Mouse (Mus musculus): ENCODE data around the gene Vstm2a.

The Vstm2a gene

DNA sequence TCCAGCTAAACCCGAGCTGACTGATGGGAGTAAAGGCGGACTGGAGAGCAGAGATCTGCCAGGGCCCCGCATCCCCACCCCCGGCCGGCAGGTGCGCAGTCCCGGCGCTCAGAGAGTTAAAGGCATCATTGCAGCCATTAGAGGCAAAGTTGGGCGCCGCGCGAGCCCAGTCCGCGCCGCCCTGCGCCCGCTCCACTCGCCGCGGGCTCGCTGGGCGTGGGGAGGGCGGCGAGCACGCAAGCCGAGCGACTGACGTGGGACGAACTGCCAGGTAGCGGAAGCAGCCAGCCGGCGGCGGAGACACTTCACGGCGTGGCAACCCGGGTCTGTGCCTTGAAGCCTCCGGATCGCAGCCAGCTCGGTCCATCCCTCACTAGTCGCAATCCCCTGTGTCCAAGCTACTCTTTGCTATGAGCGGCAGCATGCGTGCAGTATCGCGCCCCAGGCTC, at the start of gene Vstm2a:
Vstm2a (plus strand) TSS at position 252 of the 449 bp plus-strand sequence.
- DNase-seq (ENCODE audit: low spot score): no peak

DNA sequence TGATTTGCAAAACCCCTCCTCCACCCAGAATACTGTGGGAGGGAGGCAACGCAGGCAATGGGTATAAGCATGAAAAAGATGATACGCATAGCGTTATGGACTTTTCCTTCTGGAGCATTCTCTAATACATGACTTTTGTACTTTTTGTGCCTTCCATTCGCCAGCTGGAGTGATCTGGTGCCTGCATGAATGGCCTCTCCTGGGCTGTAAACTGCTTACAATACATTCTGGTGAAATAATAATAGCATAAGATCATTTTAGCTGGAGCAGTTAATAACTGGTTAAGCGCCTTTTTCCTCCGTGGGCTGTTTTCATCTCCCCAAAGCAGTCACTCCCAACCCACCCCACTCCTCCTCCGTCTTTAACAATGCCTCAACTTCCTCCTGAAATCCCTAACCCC, 513 bp upstream of the Vstm2a start:
- no peak for DNase-seq (ENCODE audit: low spot score)

DNA sequence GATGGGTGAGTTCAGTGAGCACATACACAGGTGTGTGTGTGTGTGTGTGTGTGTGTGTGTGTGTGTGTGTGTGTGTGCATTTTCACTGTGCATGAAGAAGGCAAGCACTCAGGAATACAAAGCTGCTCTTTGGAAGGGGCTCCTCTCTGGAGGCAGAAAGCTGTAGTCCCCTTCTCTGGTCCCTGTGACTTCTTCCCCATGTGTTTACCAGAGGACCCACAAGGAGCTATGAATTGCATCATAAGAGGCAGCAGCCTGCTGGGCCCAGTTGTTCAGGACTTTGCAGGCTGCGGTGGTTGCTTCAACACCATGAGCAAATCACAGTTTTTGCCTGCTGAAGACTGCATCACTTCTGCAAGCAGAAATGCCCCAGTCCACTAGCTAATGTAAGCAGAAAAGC, 776 bp downstream of the Vstm2a start:
- no peak for DNase-seq (ENCODE audit: low spot score)

DNA sequence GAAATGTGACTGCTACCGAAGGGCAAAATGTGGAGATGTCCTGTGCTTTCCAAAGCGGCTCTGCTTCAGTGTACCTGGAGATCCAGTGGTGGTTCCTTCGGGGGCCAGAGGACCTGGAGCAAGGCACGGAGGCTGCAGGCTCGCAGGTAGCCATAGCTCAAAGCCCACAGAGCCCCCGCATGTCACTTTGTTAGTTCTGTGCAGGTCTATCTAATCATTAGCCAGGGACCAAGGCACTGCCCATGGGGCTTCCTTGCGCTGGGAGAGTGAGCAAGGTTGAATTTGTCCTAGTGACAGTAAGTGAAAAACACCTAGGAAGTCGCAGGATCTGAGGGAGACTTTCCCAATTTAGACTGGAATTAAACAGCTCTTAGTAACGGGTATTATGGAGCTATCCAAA, 2.4 kb downstream of the Vstm2a start:
- no peak for DNase-seq (ENCODE audit: low spot score)

DNA sequence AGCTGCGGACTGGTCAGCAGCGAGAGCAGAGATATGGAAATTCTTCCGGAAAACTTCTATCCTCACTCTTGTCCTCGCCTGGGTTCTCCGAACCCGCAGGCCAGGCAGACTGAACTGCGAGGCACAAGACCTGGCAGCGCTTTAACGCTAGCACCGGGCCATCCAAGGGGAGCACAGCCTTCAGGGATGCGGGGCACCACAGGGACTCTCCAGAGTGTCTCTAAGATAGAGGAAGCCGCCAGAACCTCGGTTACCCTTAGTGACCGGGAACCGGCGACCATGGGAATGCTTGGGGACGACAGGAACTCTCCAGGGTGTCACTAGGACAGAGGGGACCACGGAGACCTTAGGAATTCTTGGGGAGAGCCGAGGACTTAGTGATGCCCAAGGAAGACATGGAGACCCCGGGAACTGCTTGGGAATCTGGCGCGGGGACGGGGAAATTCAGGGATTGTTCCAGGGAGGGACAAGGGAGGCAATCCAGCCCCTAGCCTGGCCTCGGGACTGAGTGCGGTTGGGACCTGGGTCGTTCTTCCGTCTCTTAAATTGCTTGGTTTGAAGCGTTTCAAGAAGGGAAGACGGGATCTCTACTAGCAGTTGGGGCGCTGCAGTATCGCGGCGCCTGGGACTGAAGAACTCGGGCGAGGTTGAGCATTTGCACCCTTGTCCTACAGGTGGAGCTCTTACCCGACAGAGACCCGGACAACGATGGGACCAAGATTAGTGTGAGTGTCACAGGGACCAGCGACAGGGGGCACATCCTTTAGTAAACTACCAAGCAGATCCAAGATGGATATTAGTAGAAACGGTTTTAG, 3.4 kb downstream of the Vstm2a start:
- DNase-seq (ENCODE audit: low spot score): peak; percentile 46

DNA sequence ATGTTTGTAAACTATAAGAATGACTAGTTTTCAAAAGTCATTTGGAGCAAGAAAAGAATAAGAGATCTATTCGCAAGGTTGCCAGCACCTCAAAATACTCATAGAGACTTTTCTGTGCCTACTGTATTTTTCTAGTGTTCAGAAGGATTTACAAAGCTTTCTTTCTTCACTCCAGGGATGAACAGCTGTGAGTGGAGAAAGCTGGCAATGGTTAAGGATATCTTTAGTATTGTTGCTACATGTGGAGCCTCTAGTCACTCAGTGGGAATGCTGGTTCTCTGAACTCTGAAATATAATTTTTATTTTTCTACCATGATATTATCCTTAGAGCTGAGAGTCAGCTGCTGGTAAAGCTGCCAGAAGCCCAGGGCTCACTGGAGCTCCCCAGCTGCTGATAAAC, 10.9 kb downstream of the Vstm2a start:
- no peak for DNase-seq (ENCODE audit: low spot score)

DNA sequence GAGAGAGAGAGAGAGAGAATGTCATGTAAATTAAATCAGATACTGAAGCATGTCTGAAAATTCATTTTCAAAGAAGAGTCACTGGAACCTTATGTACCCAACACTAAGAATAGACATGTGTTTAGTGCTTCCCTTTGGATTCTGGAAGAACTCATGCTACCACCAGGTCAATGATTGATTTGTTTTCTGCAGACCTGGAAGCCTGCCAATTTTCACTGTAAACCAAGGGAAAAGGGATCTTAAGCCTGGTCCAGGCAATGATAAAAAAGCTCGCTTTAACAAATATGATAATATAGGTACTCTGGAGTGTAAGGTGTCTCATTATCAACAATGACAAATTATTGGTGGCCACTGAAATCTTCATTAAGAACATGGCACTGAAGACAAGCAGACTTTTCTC, 32.9 kb downstream of the Vstm2a start:
- no peak for DNase-seq (ENCODE audit: low spot score)

DNA sequence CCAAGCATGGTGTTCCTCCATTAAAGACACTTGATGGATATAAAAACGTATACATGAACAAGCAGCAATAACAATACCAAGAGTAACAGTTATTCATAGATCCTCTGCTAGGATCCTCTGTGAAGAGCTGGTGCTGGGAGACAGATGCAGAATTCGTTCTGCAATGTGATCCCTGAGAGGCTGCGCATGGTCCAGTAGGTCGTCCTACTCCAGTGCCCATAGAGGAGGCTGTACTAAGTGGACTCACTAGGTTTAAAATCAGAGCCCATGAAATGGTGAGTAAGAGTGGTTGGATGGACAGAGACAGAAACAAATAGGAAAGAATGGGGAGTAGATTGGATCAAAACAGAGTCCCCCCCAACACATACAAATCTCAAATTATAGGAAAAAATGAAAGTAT, 35.4 kb downstream of the Vstm2a start:
- no peak for DNase-seq (ENCODE audit: low spot score)

DNA sequence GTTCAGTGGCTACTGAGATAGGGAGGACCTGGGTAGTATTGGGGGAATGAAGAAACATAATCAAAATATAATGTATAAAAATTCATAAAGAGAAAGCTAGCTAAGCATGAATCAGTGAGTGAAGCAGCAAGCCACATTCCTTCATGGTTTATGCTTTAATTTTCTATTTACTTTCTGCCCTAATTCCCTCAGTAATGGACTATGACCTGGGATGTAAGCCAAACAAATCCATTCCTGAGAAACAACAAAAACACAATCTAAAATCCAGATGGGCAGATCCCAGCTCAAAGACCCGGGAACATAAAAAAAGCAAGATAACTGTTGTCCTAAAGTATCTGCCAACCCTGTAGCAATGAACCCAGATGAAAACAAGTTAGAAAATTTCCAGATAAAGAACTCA, 39.0 kb downstream of the Vstm2a start:
- no peak for DNase-seq (ENCODE audit: low spot score)

DNA sequence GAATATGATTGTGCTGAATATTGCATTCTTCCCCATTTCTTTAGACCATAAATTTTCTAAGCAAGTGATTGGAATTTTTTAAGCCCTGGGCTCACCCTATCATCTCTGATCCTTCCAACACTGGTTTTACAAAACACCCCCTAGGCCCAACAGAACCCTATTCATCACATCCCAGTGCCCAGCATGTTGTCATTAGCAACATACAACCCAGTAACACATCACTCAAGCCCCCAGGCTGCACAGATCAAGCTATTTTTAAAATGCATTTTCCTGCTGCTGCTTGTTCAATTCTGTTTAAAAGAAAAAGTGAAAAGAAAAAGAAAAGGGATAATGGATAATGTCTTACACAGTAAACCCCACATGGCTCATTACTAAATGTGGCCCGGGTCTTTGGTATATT, 42.0 kb downstream of the Vstm2a start:
- no peak for DNase-seq (ENCODE audit: low spot score)

DNA sequence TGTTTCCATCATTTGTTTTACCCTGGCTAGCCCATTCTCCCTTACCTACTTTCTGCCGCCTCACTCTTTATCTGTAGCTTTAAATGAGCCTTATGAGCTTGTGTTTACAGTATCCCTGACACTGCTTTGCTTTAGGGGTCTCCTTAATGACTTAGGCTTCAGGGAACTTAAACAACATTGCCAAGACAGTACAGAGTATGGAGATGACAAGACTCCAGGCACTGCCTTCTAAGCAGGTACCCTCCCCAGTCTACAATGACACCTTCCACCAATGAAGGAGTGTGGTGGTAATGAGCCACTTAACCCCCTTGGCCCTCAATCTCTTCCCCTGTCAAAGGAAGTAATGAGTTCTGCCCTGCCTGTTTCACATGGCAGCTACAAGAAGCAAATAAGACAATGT, 42.4 kb downstream of the Vstm2a start:
- no peak for DNase-seq (ENCODE audit: low spot score)

DNA sequence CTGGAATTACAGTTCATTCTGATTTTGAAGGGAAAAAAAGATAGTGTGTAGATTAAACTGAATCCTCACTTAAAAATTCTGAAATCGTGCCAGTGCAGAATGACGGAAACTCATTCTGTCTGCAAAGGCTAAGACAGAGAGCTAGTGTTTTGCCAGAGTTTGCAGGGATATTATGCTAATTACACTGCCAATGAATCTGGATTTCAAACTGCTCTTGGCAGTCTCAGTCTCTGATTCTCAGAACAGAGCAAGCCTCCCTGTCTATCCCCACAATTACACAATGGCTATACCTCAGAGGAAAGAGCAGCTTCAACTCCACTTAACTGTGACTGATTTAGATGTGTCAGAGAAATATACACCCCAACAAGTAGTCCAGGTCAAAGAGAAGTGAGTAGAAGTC, 43.2 kb downstream of the Vstm2a start:
- DNase-seq (ENCODE audit: low spot score): no peak

DNA sequence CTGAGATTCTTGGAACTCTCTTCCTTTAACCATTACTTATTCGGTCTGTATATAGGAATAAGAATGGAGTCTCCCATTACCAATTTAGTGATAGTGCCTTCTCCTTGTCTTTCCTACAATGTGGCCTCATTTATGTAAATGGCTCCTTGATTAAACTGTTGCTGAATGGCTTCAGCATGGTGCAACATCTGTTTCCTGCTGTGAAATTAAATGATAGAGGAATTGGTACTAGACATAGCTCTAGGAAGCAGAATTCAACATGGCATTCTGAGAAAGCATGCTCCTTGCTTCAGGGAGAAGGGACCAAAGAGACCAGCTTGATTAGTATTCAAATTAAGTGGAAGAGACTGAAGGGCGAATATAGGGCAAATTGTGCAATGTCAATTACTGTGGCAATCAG, 57.6 kb downstream of the Vstm2a start:
- no peak for DNase-seq (ENCODE audit: low spot score)

DNA sequence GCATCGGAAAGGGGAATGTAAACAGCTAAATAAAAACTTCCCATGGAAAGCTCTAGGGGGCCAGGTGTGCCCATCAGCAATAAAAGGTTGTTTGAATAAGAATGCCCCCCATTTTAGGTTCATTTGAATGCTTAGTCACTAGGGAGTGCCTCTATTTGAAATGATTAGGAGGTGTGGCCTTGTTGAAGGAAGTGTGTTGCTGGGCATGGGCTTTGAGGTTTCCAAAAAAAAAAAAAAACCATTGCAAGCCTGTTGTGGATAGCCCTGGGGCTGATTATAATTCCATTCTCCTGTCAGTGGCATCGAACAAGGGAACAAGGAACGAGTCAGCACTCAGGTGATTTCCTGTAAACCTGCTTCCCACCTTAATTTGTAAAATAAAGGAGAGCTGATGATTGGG, 87.7 kb downstream of the Vstm2a start:
- no peak for DNase-seq (ENCODE audit: low spot score)

DNA sequence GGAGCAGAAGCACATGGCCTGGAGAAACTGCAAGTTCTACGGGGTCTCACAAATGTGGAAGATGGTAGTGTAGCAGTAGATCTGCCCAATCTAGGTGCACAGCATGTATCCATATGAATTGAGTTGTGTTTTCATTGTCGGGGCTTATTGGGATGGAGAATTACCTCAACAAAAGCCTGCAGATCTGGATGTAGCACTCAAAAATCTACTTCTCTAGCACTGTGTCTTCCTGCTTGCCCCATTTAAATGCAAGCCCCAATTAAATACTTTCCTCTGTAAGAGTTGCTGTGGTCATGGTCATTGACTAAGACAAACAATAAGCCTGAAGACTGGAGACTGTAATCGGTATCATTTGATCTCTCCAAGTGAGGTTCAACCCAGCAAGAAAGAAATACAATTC, 88.2 kb downstream of the Vstm2a start:
- DNase-seq (ENCODE audit: low spot score): no peak

DNA sequence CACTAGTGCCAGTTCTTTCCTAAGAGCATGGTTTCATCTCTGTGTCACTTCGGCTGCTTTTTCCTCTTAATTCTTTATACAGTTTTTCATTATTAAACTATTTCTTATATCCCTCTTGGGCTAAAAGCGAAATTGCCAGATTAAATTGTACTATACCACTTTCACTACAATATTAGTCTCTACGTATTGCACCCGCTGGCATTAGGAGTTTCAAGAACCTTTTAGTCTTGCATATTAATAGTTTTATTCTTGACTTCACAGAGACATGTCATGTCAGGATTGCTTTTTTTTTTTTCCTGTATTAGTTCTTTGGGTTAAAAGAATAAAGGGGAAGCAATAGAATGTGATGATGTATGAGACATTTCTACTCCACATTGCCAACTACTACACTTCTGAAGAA, 94.4 kb downstream of the Vstm2a start:
- DNase-seq (ENCODE audit: low spot score): no peak

DNA sequence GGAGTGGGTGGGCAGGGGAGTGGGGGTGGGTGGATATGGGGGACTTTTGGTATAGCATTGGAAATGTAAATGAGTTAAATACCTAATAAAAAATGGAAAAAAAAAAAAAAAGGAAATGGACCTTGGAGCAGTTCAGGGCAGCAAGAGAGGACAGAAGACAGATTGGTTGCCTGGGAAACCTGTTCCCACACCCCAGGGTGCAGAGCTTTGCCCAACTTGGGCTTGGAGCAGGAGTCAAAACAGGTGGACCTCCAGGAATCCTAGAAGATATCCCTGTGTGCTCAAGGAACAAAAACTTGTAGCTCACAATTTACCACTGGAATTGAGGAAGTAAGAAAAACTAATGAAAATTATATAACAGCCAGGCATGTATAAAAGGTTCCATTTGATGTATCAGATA, 96.8 kb downstream of the Vstm2a start:
- no peak for DNase-seq (ENCODE audit: low spot score)

DNA sequence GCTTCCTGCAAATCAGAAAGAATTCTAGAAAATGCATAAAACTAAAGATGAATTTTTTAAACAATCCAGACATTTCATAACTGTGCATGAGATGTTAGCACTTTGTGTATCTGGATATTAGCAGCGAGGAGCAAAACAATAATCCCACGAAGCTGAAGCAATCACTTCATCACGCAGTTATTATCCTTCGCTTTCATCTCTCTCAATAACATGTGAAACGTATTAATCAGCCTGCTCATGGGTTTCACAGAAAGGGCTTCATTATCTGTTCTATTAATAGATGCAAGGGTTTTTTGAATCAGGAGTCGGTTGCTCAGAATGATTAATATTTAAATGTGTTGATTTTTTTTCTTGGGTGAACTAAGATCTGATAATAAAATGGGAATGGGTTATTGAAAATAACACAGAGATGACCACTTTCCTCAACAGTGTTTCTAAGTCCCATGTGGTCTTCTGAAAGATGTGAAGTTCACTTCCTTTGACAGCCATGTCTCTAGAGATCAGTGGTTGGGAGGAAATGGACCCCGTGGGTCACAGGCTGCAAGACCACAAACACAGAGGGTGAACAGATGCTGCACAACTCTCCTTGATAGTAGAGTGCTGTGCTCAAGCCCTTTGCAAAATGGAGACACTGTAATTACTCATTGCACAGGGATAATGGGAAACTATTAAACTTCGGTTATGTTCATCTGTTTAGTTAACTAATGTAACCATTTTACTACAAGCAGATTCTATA, 109.5 kb downstream of the Vstm2a start:
- no peak for DNase-seq (ENCODE audit: low spot score)

DNA sequence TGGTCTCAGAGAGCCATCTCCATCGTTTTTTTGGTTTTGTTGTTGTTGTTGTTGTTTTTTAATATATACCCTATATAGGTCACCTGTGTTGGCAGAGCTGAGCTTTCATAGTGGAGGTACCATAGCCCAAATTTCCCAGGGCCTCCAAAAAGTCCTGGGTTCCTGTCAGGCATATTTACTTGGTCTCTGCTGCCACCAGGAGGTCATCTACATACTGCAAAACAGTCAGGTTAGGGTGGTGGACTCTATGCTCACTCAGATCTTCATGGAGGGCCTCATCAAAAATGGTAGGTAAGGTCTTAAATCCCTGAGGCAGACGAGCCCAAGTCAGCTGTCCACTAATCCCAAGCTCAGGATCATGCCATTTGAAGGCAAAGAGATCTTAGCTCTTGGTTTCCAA, 146.1 kb downstream of the Vstm2a start:
- no peak for DNase-seq (ENCODE audit: low spot score)

DNA sequence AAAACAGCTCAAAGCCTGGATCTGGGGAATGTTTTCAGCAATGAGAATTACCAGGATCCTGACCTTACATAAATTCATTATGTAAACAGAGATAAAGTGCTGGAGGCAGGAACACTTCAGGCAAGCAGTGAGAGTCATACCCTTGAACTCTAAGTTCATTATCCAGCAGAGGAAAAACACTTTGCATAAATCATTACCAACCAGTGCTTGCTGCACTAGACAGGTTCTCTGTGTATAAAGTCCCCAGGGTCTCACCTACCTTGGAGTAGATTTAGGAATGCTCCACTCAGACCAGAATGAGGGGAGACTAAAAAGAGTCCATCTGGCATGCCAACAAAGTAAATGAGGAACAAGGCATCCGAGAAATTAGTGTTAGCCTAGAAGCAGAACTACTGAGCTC, 154.2 kb downstream of the Vstm2a start:
- no peak for DNase-seq (ENCODE audit: low spot score)

DNA sequence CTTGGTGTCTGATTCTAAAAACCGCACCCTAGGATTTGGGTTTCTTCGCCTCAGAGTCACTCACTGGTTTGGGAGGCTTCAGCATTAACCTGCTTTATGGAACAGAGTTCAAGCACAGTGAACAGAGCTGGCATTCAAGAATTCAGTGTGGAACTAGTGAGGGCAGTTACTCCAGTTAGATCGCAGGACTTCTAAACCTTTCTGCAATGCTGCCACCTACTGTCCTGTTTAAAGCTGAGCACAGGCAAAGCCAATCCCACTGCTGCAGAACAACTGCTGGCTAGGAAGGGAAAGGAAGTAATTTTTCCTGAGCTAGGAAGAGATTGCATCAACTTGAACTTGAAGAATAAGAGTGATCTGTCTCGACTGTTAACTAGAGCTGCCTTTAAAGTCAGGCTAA, 155.1 kb downstream of the Vstm2a start:
- peak; percentile 21 for DNase-seq (ENCODE audit: low spot score)

DNA sequence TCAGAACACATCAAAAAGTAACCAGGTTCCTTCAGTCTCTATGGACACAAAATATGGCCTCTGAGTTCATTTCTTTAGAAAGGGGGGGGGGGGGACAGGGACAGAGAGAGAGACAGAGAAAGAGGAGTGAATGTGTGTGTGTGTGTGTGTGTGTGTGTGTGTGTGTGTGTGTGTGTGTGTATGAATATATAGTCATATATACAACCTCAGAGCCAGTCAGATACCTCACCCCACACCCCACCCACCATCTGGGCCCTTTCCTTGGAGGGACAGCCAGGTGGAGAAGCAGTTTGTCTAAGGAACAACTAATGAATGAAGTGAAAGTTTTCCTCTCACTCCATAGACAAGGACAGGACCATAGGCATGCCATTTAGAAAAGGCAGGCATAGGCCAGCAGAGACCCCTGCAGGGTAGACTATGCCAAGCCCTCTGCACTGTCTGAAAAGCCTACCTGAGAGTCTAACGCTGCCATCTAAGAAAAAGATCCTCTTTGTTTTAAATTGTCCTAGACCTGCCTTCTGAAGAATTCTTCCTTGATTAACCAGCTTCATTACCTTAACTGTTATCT, 155.6 kb downstream of the Vstm2a start:
- no peak for DNase-seq (ENCODE audit: low spot score)

DNA sequence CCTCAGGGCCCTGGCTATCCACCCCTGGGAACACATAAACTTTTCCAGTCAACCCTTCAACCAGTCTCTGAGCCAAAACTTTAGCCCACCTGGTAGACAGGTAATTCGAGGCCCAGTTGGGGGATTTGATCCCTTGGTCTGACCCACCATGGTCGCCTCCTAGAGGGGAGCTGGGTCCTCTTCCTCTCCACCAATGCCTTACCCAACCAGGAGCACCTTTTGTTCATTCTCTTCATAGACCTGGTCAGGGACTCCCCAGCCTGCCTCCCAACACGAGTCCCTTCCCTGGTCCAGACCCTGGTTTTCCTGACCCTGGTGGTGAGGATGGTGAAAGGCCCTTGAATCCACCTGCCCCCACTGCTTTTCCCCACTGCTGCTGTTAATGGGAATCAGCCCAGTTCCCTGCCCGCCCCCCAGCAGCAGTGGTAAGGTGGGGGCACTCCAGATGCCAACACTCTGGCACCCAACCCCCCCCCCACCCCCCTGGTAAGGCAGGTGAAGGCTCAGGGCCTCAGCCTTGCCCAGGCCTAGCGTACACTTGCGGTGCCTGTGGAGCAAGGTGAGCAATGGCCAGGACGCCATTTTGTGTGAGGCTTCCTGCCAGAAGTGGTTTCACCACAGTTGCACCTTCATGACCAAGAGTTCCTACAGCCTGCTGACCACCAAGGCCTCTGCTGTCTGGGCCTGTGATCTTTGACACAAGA, 182.2 kb downstream of the Vstm2a start:
- no peak for DNase-seq (ENCODE audit: low spot score)
